Mouse (Mus musculus): Measurements from ENCODE around the gene Traf3ip3. TPM values are rescaled to one million over a fixed set of nuclear protein-coding genes. Genes with fewer than 3 reads are reported as not detected.

The Traf3ip3 gene
- polyA plus RNA-seq, 1 experiment = 11.5 TPM

GRCm38 (mm10) chr1:193216000-193216399, 14.5 kb upstream of the Traf3ip3 start:
- H3K79me2 ChIP-seq (ENCODE audit: control insufficient read depth, insufficient read depth) = no peaks in the 10 kb centered on the region
- H3ac ChIP-seq (ENCODE audit: control insufficient read depth, insufficient read length) = no peak overlapping the region
- H3K4me3 ChIP-seq = no peak overlapping the region
- TF ChIP-seq SRF (IDR thresholded peaks at IDR 0.05; ENCODE audit: control insufficient read depth, insufficient read length, low read depth) = no peak
- TF ChIP-seq MYOG (IDR thresholded peaks at IDR 0.05; ENCODE audit: control insufficient read depth in 1 of 3, insufficient read depth in 1 of 3, insufficient read length in 2 of 3, low read depth in 2 of 3) = peak in 2 of 3 experiments; percentile 56 to 63
- TF ChIP-seq MYOD1 (IDR thresholded peaks at IDR 0.05; ENCODE audit: control insufficient read depth in 1 of 3, insufficient read length in 2 of 3, low read depth in 2 of 3) = peak in 2 of 3 experiments; percentile 60 to 72
- no peak overlapping the region for H3K4me2 ChIP-seq (ENCODE audit: low read depth)
- no peaks in the 10 kb centered on the region for H3K36me3 ChIP-seq (ENCODE audit: control insufficient read depth, insufficient read depth)
- H3K27me3 ChIP-seq (ENCODE audit: control insufficient read depth, insufficient read depth, insufficient read length) = no peaks in the 10 kb centered on the region

- Histone ChIP-seq H3K4me3 (no peak overlapping the region), H3K4me2 (ENCODE audit: low read depth) (peak overlapping the region; percentile 6), H3K36me3 (ENCODE audit: control insufficient read depth, insufficient read depth) (no peaks in the 10 kb centered on the region), H3K27me3 (ENCODE audit: control insufficient read depth, insufficient read depth, insufficient read length) (no peaks in the 10 kb centered on the region), H3K79me2 (ENCODE audit: control insufficient read depth, insufficient read depth) (no peaks in the 10 kb centered on the region), H3ac (ENCODE audit: control insufficient read depth, insufficient read length) (no peak overlapping the region)
- TF ChIP-seq MYOG (IDR thresholded peaks at IDR 0.05; ENCODE audit: control insufficient read depth in 1 of 3, insufficient read depth in 1 of 3, insufficient read length in 2 of 3, low read depth in 2 of 3) (peak in 1 of 3 experiments; percentile 2), MYOD1 (IDR thresholded peaks at IDR 0.05; ENCODE audit: control insufficient read depth in 1 of 3, insufficient read length in 2 of 3, low read depth in 2 of 3) (peak in 2 of 3 experiments; percentile 5 to 22), SRF (IDR thresholded peaks at IDR 0.05; ENCODE audit: control insufficient read depth, insufficient read length, low read depth) (no peak)
Measured at GRCm38 (mm10) chr1:193214053-193214452, 12.6 kb upstream of the Traf3ip3 start.

GRCm38 (mm10) chr1:193211371-193211770, 9.9 kb upstream of the Traf3ip3 start:
- Histone ChIP-seq H3K4me2 (ENCODE audit: low read depth) (no peak overlapping the region), H3K4me3 (no peak overlapping the region), H3K27me3 (ENCODE audit: control insufficient read depth, insufficient read depth, insufficient read length) (no peaks in the 10 kb centered on the region), H3K36me3 (ENCODE audit: control insufficient read depth, insufficient read depth) (no peaks in the 10 kb centered on the region), H3ac (ENCODE audit: control insufficient read depth, insufficient read length) (no peak overlapping the region), H3K79me2 (ENCODE audit: control insufficient read depth, insufficient read depth) (no peaks in the 10 kb centered on the region)
- no peak for TF ChIP-seq USF1 (IDR thresholded peaks at IDR 0.05; ENCODE audit: low read depth)
- no peak for TF ChIP-seq CEBPB (IDR thresholded peaks at IDR 0.05; ENCODE audit: insufficient read depth, poor library complexity, severe bottlenecking)
- no peak for TF ChIP-seq SRF (IDR thresholded peaks at IDR 0.05; ENCODE audit: control insufficient read depth, insufficient read length, low read depth)
- TF ChIP-seq POLR2AphosphoS2 (IDR thresholded peaks at IDR 0.05; ENCODE audit: insufficient read length, low read depth) = no peak
- no peak for TF ChIP-seq MAX (IDR thresholded peaks at IDR 0.05; ENCODE audit: low read depth)
- TF ChIP-seq MYOG (IDR thresholded peaks at IDR 0.05; ENCODE audit: control insufficient read depth in 1 of 3, insufficient read depth in 1 of 3, insufficient read length in 2 of 3, low read depth in 2 of 3) = no peak
- TF ChIP-seq REST (IDR thresholded peaks at IDR 0.05; ENCODE audit: insufficient read depth, insufficient read length) = no peak
- TF ChIP-seq TCF12 (IDR thresholded peaks at IDR 0.05; ENCODE audit: insufficient read depth, poor library complexity, severe bottlenecking) = no peak
- no peak for TF ChIP-seq TCF3 (IDR thresholded peaks at IDR 0.05; ENCODE audit: insufficient read length, low read depth)

- Histone ChIP-seq H3K79me2 (ENCODE audit: control insufficient read depth, insufficient read depth) (no peaks in the 10 kb centered on the region), H3K4me2 (ENCODE audit: low read depth) (no peak overlapping the region), H3K36me3 (ENCODE audit: control insufficient read depth, insufficient read depth) (no peaks in the 10 kb centered on the region), H3K27me3 (ENCODE audit: control insufficient read depth, insufficient read depth, insufficient read length) (no peaks in the 10 kb centered on the region), H3ac (ENCODE audit: control insufficient read depth, insufficient read length) (no peak overlapping the region), H3K4me3 (no peak overlapping the region)
- no peak for TF ChIP-seq CEBPB (IDR thresholded peaks at IDR 0.05; ENCODE audit: insufficient read depth, poor library complexity, severe bottlenecking)
- no peak for TF ChIP-seq E2F4 (IDR thresholded peaks at IDR 0.05; ENCODE audit: insufficient read depth)
- TF ChIP-seq REST (IDR thresholded peaks at IDR 0.05; ENCODE audit: insufficient read depth, insufficient read length) = no peak
- TF ChIP-seq MAX (IDR thresholded peaks at IDR 0.05; ENCODE audit: low read depth) = no peak
- TF ChIP-seq MYOD1 (IDR thresholded peaks at IDR 0.05; ENCODE audit: control insufficient read depth in 1 of 3, insufficient read length in 2 of 3, low read depth in 2 of 3) = no peak
- TF ChIP-seq SRF (IDR thresholded peaks at IDR 0.05; ENCODE audit: control insufficient read depth, insufficient read length, low read depth) = no peak
- no peak for TF ChIP-seq MYOG (IDR thresholded peaks at IDR 0.05; ENCODE audit: control insufficient read depth in 1 of 3, insufficient read depth in 1 of 3, insufficient read length in 2 of 3, low read depth in 2 of 3)
- no peak for TF ChIP-seq USF1 (IDR thresholded peaks at IDR 0.05; ENCODE audit: low read depth)
- no peak for TF ChIP-seq POLR2A (IDR thresholded peaks at IDR 0.05; ENCODE audit: insufficient read length, low read depth)
- TF ChIP-seq TCF12 (IDR thresholded peaks at IDR 0.05; ENCODE audit: insufficient read depth, poor library complexity, severe bottlenecking) = no peak
- no peak for TF ChIP-seq TCF3 (IDR thresholded peaks at IDR 0.05; ENCODE audit: insufficient read length, low read depth)
- TF ChIP-seq POLR2AphosphoS2 (IDR thresholded peaks at IDR 0.05; ENCODE audit: insufficient read length, low read depth) = no peak
Measured at GRCm38 (mm10) chr1:193208178-193208577, 6.7 kb upstream of the Traf3ip3 start.

- TF ChIP-seq MAX (IDR thresholded peaks at IDR 0.05; ENCODE audit: low read depth) = no peak
- no peak for TF ChIP-seq CEBPB (IDR thresholded peaks at IDR 0.05; ENCODE audit: insufficient read depth, poor library complexity, severe bottlenecking)
- TF ChIP-seq E2F4 (IDR thresholded peaks at IDR 0.05; ENCODE audit: insufficient read depth) = no peak
- no peak for TF ChIP-seq USF1 (IDR thresholded peaks at IDR 0.05; ENCODE audit: low read depth)
- TF ChIP-seq SRF (IDR thresholded peaks at IDR 0.05; ENCODE audit: control insufficient read depth, insufficient read length, low read depth) = no peak
- TF ChIP-seq POLR2A (IDR thresholded peaks at IDR 0.05; ENCODE audit: insufficient read length, low read depth) = no peak
- no peak for TF ChIP-seq POLR2AphosphoS2 (IDR thresholded peaks at IDR 0.05; ENCODE audit: insufficient read length, low read depth)
- TF ChIP-seq MYOD1 (IDR thresholded peaks at IDR 0.05; ENCODE audit: control insufficient read depth in 1 of 3, insufficient read length in 2 of 3, low read depth in 2 of 3) = no peak
- TF ChIP-seq MYOG (IDR thresholded peaks at IDR 0.05; ENCODE audit: control insufficient read depth in 1 of 3, insufficient read depth in 1 of 3, insufficient read length in 2 of 3, low read depth in 2 of 3) = no peak
- TF ChIP-seq TCF12 (IDR thresholded peaks at IDR 0.05; ENCODE audit: insufficient read depth, poor library complexity, severe bottlenecking) = no peak
- no peak for TF ChIP-seq TCF3 (IDR thresholded peaks at IDR 0.05; ENCODE audit: insufficient read length, low read depth)
- TF ChIP-seq REST (IDR thresholded peaks at IDR 0.05; ENCODE audit: insufficient read depth, insufficient read length) = no peak
- Histone ChIP-seq H3K79me2 (ENCODE audit: control insufficient read depth, insufficient read depth) (no peaks in the 10 kb centered on the region), H3K4me2 (ENCODE audit: low read depth) (no peak within 1 kb of the TSS), H3ac (ENCODE audit: control insufficient read depth, insufficient read length) (no peak within 1 kb of the TSS), H3K36me3 (ENCODE audit: control insufficient read depth, insufficient read depth) (no peaks in the 10 kb centered on the region), H3K4me3 (no peak within 1 kb of the TSS), H3K27me3 (ENCODE audit: control insufficient read depth, insufficient read depth, insufficient read length) (no peaks in the 10 kb centered on the region)
Measured at GRCm38 (mm10) chr1:193207503-193207902, 6.0 kb upstream of the Traf3ip3 start, which contains the start of gene Lamb3. TSS of gene Lamb3 (plus strand) at chr1:193207699.

All from myocyte (in vitro differentiated cells).